Mouse (Mus musculus): Measurements from ENCODE around the gene Cfap97.
"Not testable (repeated sequence)": the region's sequence is repeated elsewhere in the genome, so short reads cannot be mapped to it uniquely, and the experiment has no call there.

DNA sequence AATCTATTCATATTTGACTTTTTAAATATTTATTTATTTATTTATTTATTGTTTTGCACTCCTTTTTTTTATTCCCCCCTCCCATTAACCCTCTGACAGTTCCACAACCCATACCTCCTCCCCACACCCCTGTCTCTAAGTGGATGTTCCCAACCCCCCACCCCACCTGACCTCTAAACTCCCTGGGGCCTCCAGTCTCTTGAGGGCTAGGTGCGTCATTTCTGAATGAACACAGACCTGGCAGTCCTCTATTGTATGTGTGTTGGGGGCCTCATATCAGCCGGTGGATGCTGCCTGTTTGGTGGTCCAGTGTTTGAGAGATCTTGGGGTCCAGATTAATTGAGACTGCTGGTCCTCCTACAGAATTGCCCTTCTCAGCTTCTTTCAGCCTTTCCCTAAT is 16.0 kb upstream of the Cfap97 start:
- TF ChIP-seq CTCF (IDR thresholded peaks at IDR 0.05; ENCODE audit: borderline replicate concordance, insufficient read depth, low read length); POLR2A (IDR thresholded peaks at IDR 0.05; ENCODE audit: low read depth, low read length): not testable (repeated sequence)
